Mouse (Mus musculus) cerebellum, adult 11-12 months (tissue): Measurements from ENCODE around the gene Ring1.

Source experiments
- DNase-seq: peaks from one replicate; pipeline ENCODE4 v3.0.0; 2022

The Ring1 gene

DNA sequence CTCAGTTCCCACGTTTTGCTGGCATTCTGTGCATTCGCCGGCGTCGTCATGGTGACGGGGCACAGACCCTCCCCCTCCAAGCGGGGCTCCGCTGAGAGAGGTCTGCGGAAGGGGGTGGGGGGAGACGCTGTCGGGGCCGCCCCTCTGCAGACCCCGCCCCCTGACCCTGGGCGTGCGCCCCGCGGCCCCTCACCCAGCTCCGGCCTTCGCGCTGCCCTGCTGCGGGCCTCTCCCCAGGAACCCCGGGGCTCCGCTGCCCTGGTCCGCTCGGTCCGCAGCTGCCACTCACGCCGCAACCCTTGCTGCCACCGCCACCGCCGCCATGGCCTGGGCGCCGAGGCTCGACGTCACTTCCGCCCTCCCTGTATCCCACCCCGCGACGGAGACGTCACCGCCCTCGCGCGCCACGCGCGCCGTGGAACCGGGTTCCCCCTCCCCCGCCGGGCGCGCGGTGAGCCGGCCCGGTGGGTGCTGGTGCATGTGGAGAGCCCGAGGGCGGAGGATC is at the start of gene Ring1:
Gene Ring1 (minus strand): TSS at position 364 of the 505 bp plus-strand sequence.
- peak; percentile 89 for DNase-seq

GRCm38 (mm10) chr17:34072091-34072490 is 47.6 kb upstream of the Ring1 start:
- DNase-seq, result no peak

DNA sequence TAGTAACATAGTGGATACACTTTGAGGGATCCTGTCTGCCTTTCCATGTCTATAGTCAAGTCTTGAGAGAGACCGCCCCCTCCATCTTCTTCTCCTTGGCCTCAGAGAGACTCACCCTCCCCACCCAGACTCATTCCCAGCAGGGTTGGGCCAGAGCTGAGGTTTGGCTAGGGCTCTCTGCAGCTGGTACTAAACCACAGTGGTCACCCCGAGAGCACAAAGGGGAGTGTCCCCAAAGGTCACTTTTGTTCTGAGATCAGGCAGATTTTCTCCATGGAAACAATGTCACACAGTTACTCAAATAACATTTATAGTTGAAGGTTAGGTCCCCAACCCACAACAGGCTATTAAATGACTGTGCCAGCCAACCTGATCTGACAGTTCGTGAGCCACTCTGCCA is 44.4 kb upstream of the Ring1 start:
- DNase-seq, result no peak

DNA sequence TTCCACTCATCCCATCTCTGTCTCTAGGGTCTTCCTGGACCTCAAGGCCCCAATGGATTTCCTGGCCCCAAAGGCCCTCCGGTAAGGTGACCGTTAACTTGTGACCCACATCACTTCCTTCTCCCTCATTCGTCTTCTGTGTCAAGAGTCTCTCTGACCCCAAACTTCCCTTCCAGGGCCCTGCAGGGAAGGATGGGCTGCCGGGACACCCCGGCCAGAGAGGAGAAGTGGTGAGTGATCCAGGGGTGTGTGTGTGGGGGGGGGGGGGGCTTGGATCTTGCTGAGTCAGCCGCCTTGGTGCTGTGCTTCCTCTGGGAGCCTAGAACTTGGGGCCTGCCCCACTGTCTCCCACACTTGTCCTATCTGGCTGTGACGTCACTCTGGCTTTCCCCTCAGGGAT is 32.7 kb upstream of the Ring1 start:
- DNase-seq, result no peak

- no peak for DNase-seq
These were observed 23.0 kb upstream of the Ring1 start for GRCm38 (mm10) chr17:34047404-34048050.

GRCm38 (mm10) chr17:34045941-34046340 is 21.5 kb upstream of the Ring1 start:
- no peak for DNase-seq

DNA sequence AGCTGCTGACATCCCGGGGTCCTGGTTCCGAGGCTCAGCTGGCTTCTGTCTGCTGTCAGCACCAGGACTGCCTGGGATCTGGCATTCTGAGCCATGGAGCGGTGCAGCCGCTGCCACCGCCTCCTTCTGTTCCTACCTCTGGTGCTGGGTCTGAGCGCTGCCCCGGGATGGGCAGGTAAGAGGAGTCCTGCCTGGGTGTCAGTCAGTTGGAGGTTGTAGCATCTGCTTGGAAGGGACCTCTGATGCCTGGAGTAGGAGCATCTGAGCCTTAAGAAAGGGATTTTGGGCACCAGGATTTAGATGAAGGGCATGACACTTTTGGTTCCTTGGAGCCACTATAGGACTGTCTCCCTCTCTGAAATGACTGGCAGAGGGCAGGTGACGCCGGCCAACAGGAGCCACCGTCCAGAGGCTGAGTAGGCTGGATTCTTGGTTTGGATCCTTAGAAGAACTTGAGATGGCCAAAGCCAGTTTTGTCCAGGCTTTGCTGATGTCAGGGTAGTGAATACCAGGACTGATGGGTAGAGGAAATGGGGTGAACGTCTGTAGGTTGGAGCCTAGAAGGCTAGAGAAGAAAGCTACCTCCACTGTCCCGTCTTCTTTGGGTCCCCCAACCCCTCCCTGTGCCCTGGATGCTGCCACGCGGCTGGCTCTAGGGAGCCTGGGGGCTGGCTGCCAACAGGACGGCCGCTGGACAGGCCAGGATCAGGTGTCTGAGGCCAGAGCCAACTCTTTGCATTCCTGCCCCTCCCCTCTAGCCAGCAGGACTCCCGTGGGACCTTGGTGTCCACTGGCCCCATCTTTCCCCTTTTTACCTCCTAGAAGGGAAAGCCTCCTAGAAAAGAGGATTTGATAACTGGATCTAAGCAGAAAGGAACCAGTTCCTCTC is 15.3 kb upstream of the Ring1 start:
- DNase-seq, result no peak

GRCm38 (mm10) chr17:34038878-34039561 is 14.5 kb upstream of the Ring1 start, which contains the start of gene Col11a2:
Gene Col11a2 (plus strand): TSS chr17:34039437.
- DNase-seq, result peak; percentile 45

- DNase-seq, result peak; percentile 62
These were observed 14.0 kb upstream of the Ring1 start for GRCm38 (mm10) chr17:34038440-34038839.

- no peak for DNase-seq
These were observed 12.8 kb upstream of the Ring1 start for GRCm38 (mm10) chr17:34037241-34037640.

- peak; percentile 40 for DNase-seq
These were observed 12.2 kb upstream of the Ring1 start for GRCm38 (mm10) chr17:34036647-34037046.

- no peak for DNase-seq
These were observed 11.0 kb upstream of the Ring1 start for GRCm38 (mm10) chr17:34035517-34035916.

- DNase-seq, result peak; percentile 70
These were observed 9.6 kb upstream of the Ring1 start for GRCm38 (mm10) chr17:34034064-34034463.

GRCm38 (mm10) chr17:34033441-34033840 is 9.0 kb upstream of the Ring1 start:
- DNase-seq, result peak; percentile 66

DNA sequence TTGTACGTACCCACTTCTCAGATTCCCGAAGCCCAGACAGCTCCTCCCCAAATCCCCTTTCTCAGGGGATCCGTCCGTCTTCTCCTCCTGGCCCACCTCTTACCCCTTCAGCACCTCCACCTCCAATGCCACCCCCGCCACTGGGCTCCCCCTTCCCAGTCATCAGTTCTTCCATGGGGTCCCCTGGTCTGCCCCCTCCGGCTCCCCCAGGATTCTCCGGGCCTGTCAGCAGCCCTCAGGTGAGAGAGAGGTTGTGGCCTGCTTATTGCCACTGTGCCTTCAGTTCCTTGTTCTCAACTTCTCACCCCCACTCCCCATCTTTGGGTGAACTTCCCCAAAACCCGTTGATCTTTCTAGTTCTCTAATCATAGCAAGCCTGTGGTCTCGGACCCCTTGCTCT is 8.3 kb upstream of the Ring1 start:
- DNase-seq, result peak; percentile 68

DNA sequence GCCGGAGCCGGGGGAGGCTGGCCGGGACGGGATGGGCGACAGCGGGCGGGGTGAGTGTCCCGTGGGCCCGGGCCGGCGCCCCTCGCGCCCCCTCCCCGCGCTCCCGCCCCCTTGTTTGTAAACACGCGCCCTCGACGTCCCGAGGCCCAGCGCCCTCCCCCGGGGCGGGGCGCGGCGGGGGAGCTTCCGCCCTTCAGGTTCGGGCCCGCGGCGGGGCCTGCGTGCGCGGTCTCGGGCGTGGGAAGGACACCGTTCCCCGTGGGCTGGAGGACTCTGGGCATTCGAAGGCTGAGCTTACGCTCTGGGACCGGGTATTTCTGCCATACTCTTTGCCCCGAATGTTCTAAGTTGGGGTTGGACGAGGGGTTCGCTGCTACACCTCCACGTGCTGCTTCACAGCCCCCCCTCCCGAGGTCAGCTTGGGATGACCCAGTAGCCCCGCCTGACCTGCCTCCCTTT is 7.7 kb upstream of the Ring1 start:
- DNase-seq, result no peak

- peak; percentile 98 for DNase-seq
These were observed 7.1 kb upstream of the Ring1 start, which contains the start of the genes Slc39a7 and Rxrb for GRCm38 (mm10) chr17:34031465-34032173. Gene Slc39a7 (minus strand): TSS chr17:34031682. Gene Rxrb (plus strand): TSS chr17:34031812.

DNA sequence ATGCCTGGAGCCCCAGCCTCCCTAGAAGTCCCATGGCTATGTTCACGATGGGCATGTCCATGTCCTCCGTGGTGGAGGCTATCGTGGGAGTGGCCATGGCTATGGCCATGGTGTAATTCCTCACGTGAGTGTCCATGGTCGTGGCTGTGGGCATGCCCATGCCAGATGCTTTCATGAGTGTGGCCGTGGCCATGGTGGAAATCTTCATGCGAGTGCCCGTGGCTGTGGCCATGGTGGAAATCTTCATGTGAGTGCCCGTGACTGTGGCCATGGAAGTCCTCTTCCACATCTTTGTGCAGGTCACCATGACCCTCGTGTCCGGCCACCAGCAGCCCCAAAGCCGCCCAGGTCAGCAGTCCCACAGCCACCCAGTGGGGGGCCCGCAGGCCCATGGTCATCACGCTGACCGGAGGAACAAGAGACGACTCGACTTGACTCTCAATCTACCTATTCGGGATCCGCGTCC is 6.4 kb upstream of the Ring1 start:
- DNase-seq, result peak; percentile 78

DNA sequence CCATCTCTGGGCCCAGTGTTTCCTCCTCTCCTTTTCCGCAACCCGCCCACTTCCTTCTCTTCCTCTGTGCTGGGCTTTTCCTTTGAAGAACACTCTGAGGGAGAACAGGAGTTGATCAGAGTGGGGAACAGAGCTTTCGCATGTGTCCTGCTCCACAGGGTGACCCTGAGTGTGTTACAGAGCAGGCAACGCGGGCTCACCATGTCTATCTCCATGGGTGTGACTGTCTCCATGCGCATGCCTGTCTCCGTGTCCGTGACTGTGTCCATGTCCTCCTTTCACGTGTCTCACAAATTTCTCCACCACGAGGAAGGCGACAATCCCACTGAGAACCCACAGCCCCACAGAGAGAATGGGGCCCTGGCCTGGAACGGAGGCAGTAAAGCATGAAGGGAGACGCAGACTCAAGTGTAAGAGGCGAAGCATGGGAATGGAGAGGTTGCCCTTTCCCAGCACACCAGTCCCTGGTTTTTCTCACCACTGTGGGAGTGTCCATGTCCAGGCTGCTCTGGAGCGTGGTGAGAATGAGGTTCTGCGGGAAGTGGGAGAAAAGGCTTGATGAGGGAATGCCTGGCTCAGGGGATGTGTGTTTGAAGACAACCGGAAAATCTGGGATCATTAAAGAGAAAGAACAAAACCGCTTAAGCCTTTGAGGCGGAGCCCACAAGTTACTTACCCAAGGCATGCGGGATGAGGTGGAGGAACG is 5.6 kb upstream of the Ring1 start:
- peak; percentile 42 for DNase-seq

- DNase-seq, result peak; percentile 49
These were observed 4.8 kb upstream of the Ring1 start for GRCm38 (mm10) chr17:34029150-34029889.
